Mouse (Mus musculus) naive thymus-derived CD4-positive, alpha-beta T cell, adult 2 months (primary cell): ENCODE data around the gene Selenos.

ENCODE experiments used
- DNase-seq: peaks from one replicate; pipeline ENCODE4 v3.0.0-alpha.2; 2011; ENCODE audit warnings: low read depth

Gene Selenos

GRCm38 (mm10) chr7:66079364-66080230 is at the start of gene Selenos:
Gene Selenos (plus strand): TSS chr7:66079649.
- peak; percentile 98 for DNase-seq

- DNase-seq: no peak
Measured at GRCm38 (mm10) chr7:66036809-66037208, 42.6 kb upstream of the Selenos start.

DNA sequence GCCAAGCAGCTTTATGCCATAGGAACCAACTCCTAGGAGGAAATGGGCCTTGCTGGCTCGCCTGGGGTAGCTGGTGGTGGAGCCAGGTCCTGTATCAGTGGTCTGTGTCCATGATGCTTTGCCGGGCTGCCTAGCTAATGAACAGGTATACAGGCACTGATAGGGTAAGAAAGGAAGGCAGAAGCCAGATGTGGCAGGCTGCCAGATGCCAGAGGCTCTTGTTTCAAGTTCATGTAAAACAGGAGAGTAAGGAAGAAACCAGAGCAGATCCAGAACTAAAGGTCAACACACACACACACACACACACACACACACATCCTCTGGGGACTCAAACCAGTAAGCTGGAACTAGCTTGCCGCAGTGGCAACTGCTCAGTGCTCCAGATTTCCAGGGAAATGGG is 41.2 kb upstream of the Selenos start:
- DNase-seq: no peak

GRCm38 (mm10) chr7:66038730-66039129 is 40.7 kb upstream of the Selenos start:
- no peak for DNase-seq

GRCm38 (mm10) chr7:66040026-66040814 is 39.2 kb upstream of the Selenos start:
- no peak for DNase-seq

- no peak for DNase-seq
Measured at GRCm38 (mm10) chr7:66043552-66044459, 35.6 kb upstream of the Selenos start, which contains the start of gene Gm45213. Gene Gm45213 (plus strand): TSS chr7:66043602.

DNA sequence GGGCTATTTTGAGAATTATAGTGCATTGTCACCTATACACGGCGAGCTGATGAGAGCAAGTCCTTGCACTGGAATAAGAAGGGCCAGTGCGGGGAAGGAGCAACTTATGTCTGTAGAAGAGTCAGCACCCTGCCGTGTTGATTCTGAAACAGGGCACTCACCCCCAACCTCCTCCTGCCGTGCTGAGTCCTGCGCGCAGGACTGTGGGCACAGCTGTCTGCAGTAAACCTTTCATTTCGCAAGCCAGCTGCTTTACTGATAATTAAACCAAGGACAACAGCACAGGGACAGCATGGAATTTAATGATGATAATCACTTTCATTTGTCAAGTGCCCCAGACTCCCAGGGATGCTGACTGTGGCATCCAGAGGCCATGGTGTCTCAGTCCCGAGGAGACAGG is 34.8 kb upstream of the Selenos start:
- DNase-seq: no peak

- no peak for DNase-seq
Measured at GRCm38 (mm10) chr7:66046921-66047918, 32.2 kb upstream of the Selenos start.

GRCm38 (mm10) chr7:66047975-66048374 is 31.5 kb upstream of the Selenos start:
- no peak for DNase-seq

DNA sequence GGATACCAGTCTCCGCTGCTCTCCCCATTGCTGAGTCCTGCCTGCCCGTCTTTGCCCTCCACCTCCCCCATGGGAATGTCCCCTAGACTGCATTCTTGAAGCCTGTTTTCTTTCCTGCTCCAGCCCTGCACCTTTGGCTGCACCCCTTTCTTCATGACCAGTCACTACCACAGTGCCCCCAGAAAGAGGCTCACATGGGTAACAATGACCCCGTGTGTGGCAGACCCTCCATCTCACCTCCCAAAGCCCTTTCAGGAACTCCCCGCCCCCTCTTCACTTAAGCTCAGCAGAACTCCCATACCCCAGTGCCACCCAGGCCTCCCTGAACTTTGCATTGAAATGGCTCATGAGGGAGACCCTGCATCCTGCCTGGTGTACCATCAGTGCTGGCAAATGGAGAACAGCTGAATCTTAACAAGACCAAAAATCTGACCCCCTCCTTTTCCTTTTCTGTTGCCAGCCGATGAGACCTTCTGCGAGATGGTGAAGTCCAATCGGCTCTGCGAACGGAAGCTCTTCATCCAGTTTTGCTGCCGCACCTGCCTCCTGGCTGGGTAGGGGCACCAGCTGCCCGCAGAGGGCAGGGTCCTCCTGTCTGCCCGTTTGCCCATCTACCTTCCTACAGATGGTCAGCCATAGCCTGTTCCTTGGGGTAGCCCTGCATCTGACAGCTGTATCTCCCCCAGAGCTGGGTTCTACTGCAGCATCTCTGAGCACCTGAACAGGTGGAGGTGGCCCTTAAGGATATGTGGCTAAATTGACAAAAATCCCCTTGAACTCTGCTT is 30.8 kb upstream of the Selenos start:
- no peak for DNase-seq

DNA sequence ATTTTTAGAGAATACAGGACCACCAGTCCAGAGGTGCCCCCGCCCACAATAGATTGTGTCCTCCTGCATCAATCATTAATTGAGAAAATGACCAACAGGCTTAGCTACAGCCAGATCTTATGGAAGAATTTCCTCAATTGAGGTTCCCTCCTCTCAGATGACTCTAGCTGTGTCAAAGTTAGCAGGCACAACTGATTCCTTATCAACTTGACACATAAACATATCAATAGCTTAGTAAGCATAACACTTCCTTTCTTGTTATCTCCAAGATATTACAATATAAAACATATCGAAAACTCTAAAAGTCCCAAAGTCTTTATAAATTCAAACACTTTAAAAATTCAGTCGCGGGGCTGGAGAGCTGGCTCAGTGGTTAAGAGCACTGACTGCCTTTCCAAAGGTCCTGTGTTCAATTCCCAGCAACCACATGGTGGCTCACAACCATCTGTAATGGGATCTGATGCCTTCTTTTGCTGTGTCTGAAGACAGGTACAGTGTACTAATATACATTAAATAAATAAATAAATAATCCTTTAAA is 25.4 kb upstream of the Selenos start:
- no peak for DNase-seq

GRCm38 (mm10) chr7:66055356-66055755 is 24.1 kb upstream of the Selenos start:
- DNase-seq: peak; percentile 49

DNA sequence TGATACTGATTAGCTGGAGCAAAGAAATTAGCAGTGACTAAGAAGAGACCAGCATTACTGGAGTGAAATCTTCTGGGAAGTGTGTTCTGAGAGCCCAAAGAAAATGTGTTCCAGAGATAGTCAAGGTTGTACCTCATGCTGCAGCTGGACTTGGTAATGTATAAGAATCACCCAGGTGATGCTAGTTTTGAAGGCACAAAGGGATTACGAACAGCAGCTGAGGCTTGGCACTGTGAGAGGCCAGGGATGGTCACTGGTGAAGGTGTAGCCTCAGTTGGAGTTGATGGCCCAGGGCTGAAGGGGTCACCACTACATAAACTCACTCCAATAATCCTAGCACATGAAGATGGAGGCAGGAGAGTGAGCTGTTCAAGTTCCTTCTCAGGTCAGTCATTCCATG is 20.7 kb upstream of the Selenos start, which contains the start of gene Snrpa1:
TSS of gene Snrpa1 (plus strand) at position 301 of the 400 bp plus-strand sequence.
- no peak for DNase-seq

DNA sequence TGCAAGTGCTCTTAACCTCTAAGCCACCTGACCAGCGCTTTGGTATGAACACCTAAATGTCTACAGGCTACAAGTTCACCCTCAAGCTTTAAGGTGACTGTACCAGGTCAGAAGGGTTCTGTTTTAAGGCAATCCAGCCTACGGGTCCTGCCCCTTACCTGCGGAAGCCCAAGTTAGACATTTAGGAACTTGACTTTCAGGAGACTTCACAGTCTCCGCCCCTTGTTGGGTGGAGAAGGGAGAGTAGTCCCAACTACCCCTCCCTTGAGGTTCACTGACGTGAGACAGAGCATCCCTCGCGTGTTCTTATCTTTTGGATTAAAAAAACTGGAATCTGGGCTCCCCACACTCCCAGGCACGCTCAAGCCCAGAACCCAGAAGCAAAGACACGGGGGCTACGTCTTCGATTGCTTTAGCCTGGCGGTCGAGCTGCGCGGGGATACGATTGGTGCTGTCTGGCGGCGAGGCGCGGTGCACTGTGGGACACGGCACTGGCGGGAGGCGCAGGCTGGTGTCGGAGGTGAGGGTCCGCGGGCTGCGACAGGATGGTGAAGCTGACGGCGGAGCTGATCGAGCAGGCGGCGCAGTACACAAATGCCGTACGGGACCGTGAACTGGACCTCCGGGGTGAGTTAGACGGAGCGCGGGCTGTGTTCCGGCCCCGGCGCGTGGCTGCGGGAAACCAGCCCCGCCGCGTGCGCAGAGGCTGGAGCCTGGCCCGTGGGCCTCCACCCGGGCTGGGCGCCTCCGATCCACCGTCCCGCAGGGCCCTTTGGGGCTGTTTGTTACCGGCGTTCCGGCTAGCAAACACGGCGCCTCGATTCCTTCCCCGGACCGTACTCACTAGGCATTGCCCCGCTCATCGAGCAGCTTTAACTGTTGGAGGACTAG is 19.1 kb upstream of the Selenos start:
- DNase-seq: peak; percentile 87

- DNase-seq: no peak
Measured at GRCm38 (mm10) chr7:66061057-66061456, 18.4 kb upstream of the Selenos start.

GRCm38 (mm10) chr7:66076411-66076810 is 3.0 kb upstream of the Selenos start:
- DNase-seq: no peak

DNA sequence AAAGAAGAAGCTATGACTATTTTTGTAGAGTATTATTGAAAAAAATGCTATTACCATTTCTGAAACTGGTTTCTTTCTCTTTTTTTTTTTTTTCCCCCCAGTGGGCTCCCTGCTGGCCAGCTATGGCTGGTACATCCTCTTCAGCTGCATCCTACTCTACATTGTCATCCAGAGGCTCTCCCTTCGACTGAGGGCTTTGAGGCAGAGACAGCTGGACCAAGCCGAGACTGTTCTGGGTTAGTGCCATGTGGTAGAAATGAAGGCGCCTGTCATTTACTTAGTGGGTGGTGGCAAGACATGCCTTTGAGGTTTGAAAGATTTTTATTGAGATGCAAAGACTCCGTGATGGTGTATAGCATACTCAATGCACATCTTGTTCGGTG is 773 bp downstream of the Selenos start:
- no peak for DNase-seq

DNA sequence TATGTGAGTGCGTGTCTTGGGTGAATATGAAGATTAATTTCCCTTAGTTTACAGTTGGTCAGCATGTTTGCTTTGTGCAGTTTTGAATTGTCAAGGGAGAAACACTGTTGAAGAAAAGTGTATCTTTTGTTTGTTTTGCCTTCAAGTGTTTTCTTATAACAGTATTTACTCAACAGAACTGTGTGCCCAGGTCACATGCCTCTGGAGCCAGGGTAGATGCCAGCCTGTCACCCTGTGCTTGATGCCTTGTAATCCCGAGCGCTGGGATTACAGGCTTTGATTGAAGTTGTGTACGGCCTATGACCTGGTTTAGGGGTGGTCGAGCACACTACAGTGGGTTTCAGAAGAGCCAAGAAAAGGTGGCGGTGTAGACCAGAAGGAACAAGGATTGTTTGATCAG is 4.3 kb downstream of the Selenos start:
- no peak for DNase-seq

GRCm38 (mm10) chr7:66084546-66084945 is 5.1 kb downstream of the Selenos start:
- no peak for DNase-seq
